Mouse (Mus musculus): ENCODE data around the gene Dlx3. TPM values are rescaled to one million over a fixed set of nuclear protein-coding genes. Genes with fewer than 3 reads are reported as not detected.

Dlx3 gene
- polyA plus RNA-seq, 1 experiment from 2014 or later: 21.8 TPM

DNA sequence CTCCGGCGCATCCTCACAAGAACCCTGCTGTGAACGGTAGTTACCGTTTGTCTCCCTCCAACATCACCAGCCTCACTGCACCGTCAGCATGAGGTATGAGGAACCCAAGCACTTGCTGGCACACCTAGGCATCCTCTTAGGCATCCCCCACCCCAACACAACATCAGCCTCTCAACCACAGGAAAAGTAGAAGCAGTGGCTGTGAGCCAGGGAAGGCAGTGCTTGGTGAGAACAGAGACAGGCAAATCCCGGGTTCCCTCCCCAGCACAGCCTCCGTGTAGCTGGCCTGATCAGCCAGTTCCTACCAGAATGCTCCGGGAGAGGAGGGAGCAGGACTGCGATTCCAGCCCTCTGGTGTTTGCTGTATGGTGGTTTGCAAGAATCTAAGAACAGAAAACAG, 28.8 kb downstream of the Dlx3 start:
- Histone ChIP-seq H3K9me3 (no peaks in the 10 kb centered on the region), H3K9ac (no peak overlapping the region), H3K27ac (no peak overlapping the region), H3K27me3 (peaks cover 87% of the 10 kb centered on the region), H3K4me2 (replicated peaks) (peak overlapping the region; percentile 31; the same call in 1 of the 2 replicates), H3K4me1 (peaks cover 31% of the 10 kb centered on the region), H3K36me3 (no peaks in the 10 kb centered on the region), H3K4me3 (0 out of 2 replicates have a peak overlapping the region, but pooled peaks have one; percentile 5)
- no peak for ATAC-seq (ENCODE audit: insufficient number of reproducible peaks, insufficient read depth, low FRiP score, low TSS enrichment)
- 2% methylated on average over 9 of the region's 9 CpGs for WGBS

- H3K9ac ChIP-seq: 0 out of 2 replicates have a peak overlapping the region, but pooled peaks have one; percentile 11
- peak overlapping the region; percentile 31 for H3K4me2 ChIP-seq (replicated peaks)
- whole genome bisulfite sequencing: 3% methylated on average over 27 of the region's 27 CpGs
- H3K27ac ChIP-seq: no peak overlapping the region
- H3K36me3 ChIP-seq: no peaks in the 10 kb centered on the region
- peak overlapping the region; percentile 11; the same call in 1 of the 2 replicates for H3K4me3 ChIP-seq
- H3K9me3 ChIP-seq: no peaks in the 10 kb centered on the region
- H3K27me3 ChIP-seq: peaks cover 78% of the 10 kb centered on the region
- ATAC-seq (ENCODE audit: insufficient number of reproducible peaks, insufficient read depth, low FRiP score, low TSS enrichment): no peak
- H3K4me1 ChIP-seq: peaks cover 31% of the 10 kb centered on the region
Measured at GRCm38 (mm10) chr11:95149462-95150268, 29.7 kb downstream of the Dlx3 start.

DNA sequence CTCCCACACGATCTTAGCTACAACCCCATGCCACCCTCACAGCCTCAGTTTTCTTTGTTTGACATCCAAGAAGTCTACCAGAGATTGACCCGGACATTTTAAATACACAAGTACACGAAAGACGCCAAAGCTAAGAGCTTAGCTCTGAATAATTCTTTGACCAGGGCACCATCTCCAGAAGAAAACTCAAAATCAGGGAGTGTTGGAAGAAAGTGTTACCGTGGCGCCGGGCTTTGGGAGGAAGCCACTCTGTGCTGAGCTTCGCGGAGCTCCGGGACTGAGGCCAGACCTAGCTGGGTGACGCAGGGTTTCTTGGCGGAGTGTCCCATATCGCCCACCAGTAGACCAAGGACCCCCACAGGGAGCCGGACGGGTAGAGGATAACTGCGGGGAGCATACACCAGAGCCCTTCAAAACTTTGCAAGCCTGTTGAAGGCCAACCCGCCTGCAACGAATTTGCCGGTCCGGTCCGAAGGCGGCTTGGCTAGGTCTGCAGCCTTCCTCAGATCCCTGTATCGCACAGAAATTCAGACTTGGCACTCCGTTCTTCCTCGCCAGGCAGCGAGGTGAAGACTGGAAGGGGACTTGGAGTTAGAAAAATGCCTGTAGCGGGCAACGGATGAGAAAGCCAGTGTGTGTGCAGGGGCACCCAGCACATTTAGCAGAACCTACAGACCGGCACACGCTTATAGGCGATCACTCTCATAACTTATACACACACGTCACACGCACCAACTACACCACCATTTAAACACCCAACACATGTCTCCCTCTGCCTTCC, 30.5 kb downstream of the Dlx3 start:
- H3K4me2 ChIP-seq (replicated peaks): peak overlapping the region; percentile 31
- ATAC-seq (ENCODE audit: insufficient number of reproducible peaks, insufficient read depth, low FRiP score, low TSS enrichment): no peak

DNA sequence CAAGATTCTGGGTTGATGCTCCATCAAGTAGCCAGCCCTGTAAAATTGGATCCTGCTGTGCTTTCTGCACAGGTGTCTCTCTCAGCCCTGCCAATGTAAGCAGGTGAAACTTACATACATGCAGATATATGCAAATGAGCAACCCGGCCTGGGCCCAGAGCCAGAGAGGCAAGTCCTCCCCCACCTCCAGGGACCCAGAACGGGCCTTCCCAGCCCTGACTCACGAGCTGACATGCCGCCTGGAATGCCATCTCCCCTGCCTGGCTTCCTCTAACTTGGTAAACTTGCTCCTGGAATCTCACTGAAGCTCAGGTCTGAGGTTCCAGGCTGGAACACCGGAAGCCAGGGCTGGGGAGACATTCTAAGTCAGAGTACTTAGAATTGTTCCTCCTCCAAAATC, 33.2 kb downstream of the Dlx3 start:
- H3K4me1 ChIP-seq: peaks cover 17% of the 10 kb centered on the region
- no peak for ATAC-seq (ENCODE audit: insufficient number of reproducible peaks, insufficient read depth, low FRiP score, low TSS enrichment)
- no peak overlapping the region for H3K4me2 ChIP-seq (replicated peaks)
- WGBS: 42% methylated on average over 5 of the region's 5 CpGs
- H3K9ac ChIP-seq: no peak overlapping the region
- no peaks in the 10 kb centered on the region for H3K9me3 ChIP-seq
- no peak overlapping the region for H3K27ac ChIP-seq
- peaks cover 44% of the 10 kb centered on the region for H3K27me3 ChIP-seq
- H3K4me3 ChIP-seq: no peak overlapping the region
- H3K36me3 ChIP-seq: no peaks in the 10 kb centered on the region

More for the DNA sequence above, 30.5 kb downstream of the Dlx3 start:
- Histone ChIP-seq H3K27ac (no peak overlapping the region), H3K9ac (peak overlapping the region; percentile 11), H3K4me1 (peaks cover 25% of the 10 kb centered on the region), H3K27me3 (peaks cover 70% of the 10 kb centered on the region), H3K4me3 (peak overlapping the region; percentile 11; the same call in 1 of the 2 replicates), H3K36me3 (no peaks in the 10 kb centered on the region), H3K9me3 (no peaks in the 10 kb centered on the region)
- 3% methylated on average over 33 of the region's 33 CpGs for WGBS

GRCm38 (mm10) chr11:95153681-95154080, 33.8 kb downstream of the Dlx3 start:
- H3K4me1 ChIP-seq: peaks cover 12% of the 10 kb centered on the region
- no peaks in the 10 kb centered on the region for H3K9me3 ChIP-seq
- no peak overlapping the region for H3K4me3 ChIP-seq
- H3K4me2 ChIP-seq (replicated peaks): no peak overlapping the region
- H3K9ac ChIP-seq: no peak overlapping the region
- no peaks in the 10 kb centered on the region for H3K36me3 ChIP-seq
- H3K27me3 ChIP-seq: peaks cover 38% of the 10 kb centered on the region
- WGBS: 79% methylated on average over 5 of the region's 5 CpGs
- no peak overlapping the region for H3K27ac ChIP-seq
- no peak for ATAC-seq (ENCODE audit: insufficient number of reproducible peaks, insufficient read depth, low FRiP score, low TSS enrichment)

- WGBS: 77% methylated on average over 2 of the region's 2 CpGs
- H3K36me3 ChIP-seq: no peaks in the 10 kb centered on the region
- no peak overlapping the region for H3K4me2 ChIP-seq (replicated peaks)
- no peak for ATAC-seq (ENCODE audit: insufficient number of reproducible peaks, insufficient read depth, low FRiP score, low TSS enrichment)
- H3K9ac ChIP-seq: no peak overlapping the region
- peaks cover 5% of the 10 kb centered on the region for H3K4me1 ChIP-seq
- H3K4me3 ChIP-seq: no peak overlapping the region
- H3K9me3 ChIP-seq: no peaks in the 10 kb centered on the region
- H3K27me3 ChIP-seq: peaks cover 26% of the 10 kb centered on the region
- H3K27ac ChIP-seq: no peak overlapping the region
Measured at GRCm38 (mm10) chr11:95155511-95155910, 35.6 kb downstream of the Dlx3 start.

GRCm38 (mm10) chr11:95157356-95157755, 37.4 kb downstream of the Dlx3 start:
- H3K9me3 ChIP-seq: no peaks in the 10 kb centered on the region
- no peak for ATAC-seq (ENCODE audit: insufficient number of reproducible peaks, insufficient read depth, low FRiP score, low TSS enrichment)
- H3K27me3 ChIP-seq: peaks cover 8% of the 10 kb centered on the region
- H3K27ac ChIP-seq: no peak overlapping the region
- no peak overlapping the region for H3K4me3 ChIP-seq
- no peak overlapping the region for H3K4me2 ChIP-seq (replicated peaks)
- no peak overlapping the region for H3K9ac ChIP-seq
- no peaks in the 10 kb centered on the region for H3K36me3 ChIP-seq
- WGBS: 59% methylated on average over 5 of the region's 5 CpGs
- no peaks in the 10 kb centered on the region for H3K4me1 ChIP-seq

- ATAC-seq (ENCODE audit: insufficient number of reproducible peaks, insufficient read depth, low FRiP score, low TSS enrichment): no peak
Measured at GRCm38 (mm10) chr11:95157872-95158271, 38.0 kb downstream of the Dlx3 start.

GRCm38 (mm10) chr11:95159763-95160371, 39.9 kb downstream of the Dlx3 start:
- ATAC-seq (ENCODE audit: insufficient number of reproducible peaks, insufficient read depth, low FRiP score, low TSS enrichment): no peak
- Histone ChIP-seq H3K4me1 (no peaks in the 10 kb centered on the region), H3K4me2 (replicated peaks) (no peak overlapping the region), H3K27me3 (no peaks in the 10 kb centered on the region), H3K9ac (no peak overlapping the region), H3K9me3 (no peaks in the 10 kb centered on the region), H3K27ac (no peak overlapping the region), H3K36me3 (no peaks in the 10 kb centered on the region), H3K4me3 (no peak overlapping the region)
- 87% methylated on average over 8 of the region's 8 CpGs for WGBS

More at GRCm38 (mm10) chr11:95157872-95158271, 38.0 kb downstream of the Dlx3 start:
- WGBS: 76% methylated on average over 5 of the region's 5 CpGs
- Histone ChIP-seq H3K36me3 (no peaks in the 10 kb centered on the region), H3K27me3 (peaks cover 3% of the 10 kb centered on the region; the same call in 1 of the 2 replicates), H3K27ac (no peak overlapping the region), H3K9ac (no peak overlapping the region), H3K4me3 (no peak overlapping the region), H3K4me1 (no peaks in the 10 kb centered on the region), H3K4me2 (replicated peaks) (no peak overlapping the region), H3K9me3 (no peaks in the 10 kb centered on the region)

- WGBS: 43% methylated on average over 7 of the region's 7 CpGs
- H3K9ac ChIP-seq: no peak overlapping the region
Measured at GRCm38 (mm10) chr11:95160693-95161092, 40.8 kb downstream of the Dlx3 start.

DNA sequence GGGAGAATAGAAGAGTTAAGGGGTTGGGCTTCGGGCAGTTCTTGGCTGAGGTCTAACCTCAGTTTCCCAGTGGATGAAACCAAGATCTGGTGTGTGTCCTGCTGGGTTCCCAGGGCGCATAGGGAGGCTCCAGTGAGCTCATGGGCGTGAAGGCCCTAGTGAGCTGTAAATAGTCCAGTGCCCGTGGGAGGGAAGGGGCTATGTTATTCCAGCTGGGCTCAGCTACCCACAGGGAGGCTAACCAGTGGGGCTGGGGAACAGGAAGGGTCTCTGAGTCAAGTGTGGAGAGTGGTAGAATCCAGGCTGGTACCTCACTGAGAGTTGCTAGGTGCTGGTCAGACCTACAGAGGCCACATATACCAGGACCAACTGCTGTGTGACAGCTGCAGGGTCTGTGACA, 41.8 kb downstream of the Dlx3 start:
- no peak overlapping the region for H3K4me3 ChIP-seq
- ATAC-seq (ENCODE audit: insufficient number of reproducible peaks, insufficient read depth, low FRiP score, low TSS enrichment): no peak
- H3K4me2 ChIP-seq (replicated peaks): no peak overlapping the region
- no peak overlapping the region for H3K27ac ChIP-seq
- H3K4me1 ChIP-seq: no peaks in the 10 kb centered on the region
- H3K27me3 ChIP-seq: no peaks in the 10 kb centered on the region
- 72% methylated on average over 4 of the region's 4 CpGs for WGBS
- H3K36me3 ChIP-seq: no peaks in the 10 kb centered on the region
- H3K9me3 ChIP-seq: no peaks in the 10 kb centered on the region
- no peak overlapping the region for H3K9ac ChIP-seq

More at GRCm38 (mm10) chr11:95160693-95161092, 40.8 kb downstream of the Dlx3 start:
- no peaks in the 10 kb centered on the region for H3K27me3 ChIP-seq
- no peak for ATAC-seq (ENCODE audit: insufficient number of reproducible peaks, insufficient read depth, low FRiP score, low TSS enrichment)
- H3K4me1 ChIP-seq: no peaks in the 10 kb centered on the region
- H3K4me2 ChIP-seq (replicated peaks): no peak overlapping the region
- H3K9me3 ChIP-seq: no peaks in the 10 kb centered on the region
- no peak overlapping the region for H3K4me3 ChIP-seq
- H3K27ac ChIP-seq: no peak overlapping the region
- no peaks in the 10 kb centered on the region for H3K36me3 ChIP-seq
